Mouse (Mus musculus) left cerebral cortex, adult 9 months (tissue): ENCODE results near the gene St6galnac4.
A peak's percentile ranks its signal among the peaks of the same experiment; 100 is the strongest.

Source experiments
- DNase-seq, 2 experiments: peaks; one replicate each; pipeline ENCODE4 v3.0.0; 2022; ENCODE audit warnings: low spot score in 2 of 2

The St6galnac4 gene

DNA sequence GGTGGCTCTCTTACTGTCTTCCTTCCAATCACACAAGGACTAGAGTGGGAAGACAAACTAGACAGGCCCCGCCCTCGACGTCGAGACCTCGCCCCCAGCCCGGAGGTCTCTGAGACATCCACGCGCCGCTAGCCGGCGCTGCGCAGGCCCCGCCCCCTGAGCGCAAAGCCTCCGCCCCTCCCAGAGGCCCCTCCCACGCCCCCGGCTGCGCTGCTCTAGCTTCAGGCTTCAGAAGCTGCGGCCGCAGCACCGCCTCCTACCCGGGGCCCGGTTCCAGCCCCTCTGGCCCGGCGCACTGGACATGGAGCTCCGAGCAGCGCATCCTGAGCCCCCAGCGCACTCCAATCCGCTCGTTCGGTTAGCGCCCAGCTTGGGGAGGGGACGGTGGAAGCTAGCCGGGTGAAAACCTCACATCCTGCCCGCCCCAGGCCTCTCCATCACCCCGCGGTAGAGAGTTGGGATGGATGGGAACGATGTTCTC is at the start of gene St6galnac4:
Gene St6galnac4, plus strand, starts transcription at position 225 of the 481 bp plus-strand sequence.
- DNase-seq = peak in 1 of 2 experiments; percentile 88

DNA sequence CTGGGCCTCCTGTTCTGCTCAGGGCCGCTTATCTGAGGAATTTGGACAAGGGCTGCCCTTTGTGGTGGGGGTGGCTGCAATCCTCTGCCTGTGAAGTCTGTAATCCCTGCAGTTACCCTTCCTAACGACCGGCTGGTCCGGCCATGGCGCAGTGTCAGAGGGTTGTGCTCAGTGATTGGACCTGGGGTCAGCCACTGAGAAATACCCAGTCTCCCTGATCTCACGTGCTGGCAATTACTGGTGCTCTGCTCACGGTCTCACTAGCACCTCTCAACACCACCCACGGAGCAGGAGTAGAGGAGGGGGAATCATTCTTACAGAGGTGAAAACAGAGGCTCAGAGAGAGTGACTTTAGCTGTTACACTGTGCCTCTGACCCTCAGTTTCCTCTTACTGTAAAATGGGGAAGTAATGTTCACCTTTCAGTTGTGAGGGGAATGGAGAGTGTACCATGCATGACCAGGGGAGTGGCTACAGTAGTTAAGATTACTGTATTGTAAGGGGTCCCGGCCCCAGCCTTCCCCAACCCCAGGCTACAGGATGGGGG is 49.5 kb upstream of the St6galnac4 start:
- no peak for DNase-seq

DNA sequence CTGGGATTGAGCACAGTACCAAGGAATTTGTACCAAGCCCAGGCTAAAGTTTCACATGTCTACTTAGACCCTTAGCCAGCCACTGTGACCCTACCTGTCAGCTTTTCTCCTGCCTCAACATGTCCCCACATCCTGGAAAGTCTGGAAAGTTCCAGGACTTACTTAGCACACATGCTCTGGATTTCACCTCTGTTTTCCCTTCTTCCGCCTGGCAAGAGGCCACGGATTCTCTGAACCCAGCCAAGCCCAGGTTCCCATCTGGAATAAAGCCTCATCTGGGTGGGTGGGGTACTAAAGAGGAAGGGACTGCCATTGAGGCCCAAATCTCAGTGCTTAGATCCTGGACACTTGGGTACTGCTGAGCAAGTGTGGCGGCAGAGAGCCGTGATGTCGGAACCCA is 49.0 kb upstream of the St6galnac4 start:
- no peak for DNase-seq

DNA sequence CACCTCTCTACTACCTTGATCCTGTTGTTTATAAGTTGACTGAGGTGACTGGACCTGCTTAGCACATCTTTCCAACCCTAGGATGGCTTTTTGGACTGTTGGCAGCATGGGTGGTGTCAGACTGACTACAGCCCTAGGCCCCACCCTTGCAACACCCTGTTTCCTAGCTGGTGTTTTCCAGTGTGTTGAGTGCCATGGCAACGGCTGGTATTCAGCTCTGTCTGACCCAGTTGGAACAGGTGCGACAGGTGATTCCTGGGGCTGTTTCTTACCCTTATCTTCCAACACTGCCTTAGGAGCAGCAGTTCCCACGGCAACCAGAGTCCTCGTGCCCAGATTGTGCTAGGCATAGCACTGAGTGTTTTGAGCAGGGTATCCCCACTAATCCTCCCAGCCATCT is 48.4 kb upstream of the St6galnac4 start:
- DNase-seq = no peak

DNA sequence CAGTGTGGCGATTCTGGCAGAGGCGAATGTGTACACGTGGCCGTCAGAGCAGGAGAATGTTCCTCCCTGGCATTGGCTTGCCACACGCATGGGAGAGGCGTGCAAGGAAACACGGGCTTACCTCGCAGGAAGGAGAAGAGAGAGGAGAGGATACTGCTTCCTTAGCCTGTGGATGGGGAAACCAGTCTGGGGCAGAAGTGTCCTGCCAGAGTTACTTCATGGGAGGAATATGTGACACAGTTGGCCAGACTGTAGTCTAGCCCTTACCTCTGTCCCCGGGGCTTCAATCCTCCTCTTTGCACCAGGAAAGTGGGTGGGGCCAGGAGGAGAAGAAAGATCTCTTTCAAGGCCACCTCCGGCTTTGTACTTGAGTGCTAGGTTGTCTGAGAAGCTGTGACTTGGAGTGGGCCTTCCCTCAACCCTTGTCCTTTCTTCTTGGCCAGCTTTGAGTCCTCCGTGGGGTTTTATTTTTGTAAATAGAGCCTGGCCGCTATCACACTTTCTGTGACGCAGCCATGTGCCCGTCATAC is 47.4 kb upstream of the St6galnac4 start:
- no peak for DNase-seq

DNA sequence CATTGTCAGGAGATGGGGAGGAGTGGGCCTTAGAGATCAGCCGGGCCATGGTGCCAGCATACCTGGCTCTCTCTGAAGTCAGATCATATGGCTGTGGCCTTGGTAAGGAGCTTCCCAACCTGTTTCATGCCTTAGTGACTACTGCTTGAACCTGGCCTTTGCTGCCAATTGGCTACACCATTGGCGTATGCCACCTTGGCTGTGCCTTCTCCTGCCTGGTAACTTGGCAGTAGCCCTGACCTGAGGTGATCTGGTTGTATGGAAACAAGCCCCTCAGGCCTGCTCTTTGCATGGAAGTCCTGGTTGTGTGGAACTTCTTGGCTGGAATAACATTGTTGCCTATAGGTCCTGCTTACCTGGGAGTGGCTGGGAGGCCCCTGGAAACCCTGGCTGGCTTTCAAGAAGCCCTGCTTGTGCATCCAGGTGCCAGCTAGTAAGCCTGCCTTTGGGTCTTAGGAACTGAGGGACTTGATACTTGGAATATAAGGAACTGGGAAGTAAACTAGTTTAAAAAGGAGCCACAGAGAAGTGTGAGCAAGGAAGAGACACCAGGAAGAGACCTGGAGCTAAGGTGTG is 45.5 kb upstream of the St6galnac4 start:
- no peak for DNase-seq

DNA sequence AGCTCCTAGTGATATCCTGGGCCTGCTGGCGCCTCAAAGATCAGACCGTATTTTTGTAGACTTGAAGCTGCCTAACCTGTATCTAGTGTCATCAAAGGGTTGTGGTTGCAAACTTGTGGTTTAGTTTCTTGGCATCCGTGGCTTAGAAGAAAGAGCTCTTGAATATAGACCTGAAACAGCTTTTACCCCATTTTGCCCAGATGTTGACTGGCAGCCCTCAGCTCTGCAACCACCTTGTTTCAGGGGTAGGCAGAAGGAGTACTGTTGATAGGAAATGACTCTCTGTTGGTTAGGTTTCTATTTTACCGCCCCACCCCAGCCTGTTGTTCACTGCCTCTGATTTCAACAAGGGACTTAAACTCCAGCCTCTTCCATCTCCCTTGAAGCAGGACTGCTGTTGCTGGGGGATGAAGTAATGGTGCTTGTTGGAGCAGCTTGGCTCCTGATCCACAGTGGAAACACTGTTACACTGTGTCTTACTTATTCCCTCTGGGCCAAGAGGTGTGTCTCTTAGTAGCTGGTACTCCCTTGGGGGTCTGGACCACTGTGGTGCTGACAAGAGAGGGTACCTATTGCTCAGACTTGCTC is 44.8 kb upstream of the St6galnac4 start:
- DNase-seq = no peak

DNA sequence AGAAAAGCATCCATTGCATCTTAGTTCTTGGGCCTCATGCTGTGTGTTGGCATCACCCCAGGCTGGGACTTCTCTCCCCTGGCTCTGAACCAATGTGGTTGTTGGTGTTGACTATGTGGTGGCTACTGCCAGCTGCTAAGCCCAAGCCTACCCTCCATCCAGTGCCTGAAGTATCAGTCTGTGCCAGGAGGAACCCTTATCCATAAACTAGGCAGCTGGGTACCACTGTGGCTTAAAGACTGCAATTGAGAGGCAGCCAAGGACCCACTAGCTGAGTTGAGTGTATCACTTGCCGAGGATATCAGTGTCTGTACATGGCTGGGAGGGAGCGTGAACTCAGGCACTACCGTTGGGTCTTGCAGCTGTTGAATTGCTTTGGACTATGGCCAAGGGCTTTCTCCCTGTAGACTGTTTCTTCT is 43.9 kb upstream of the St6galnac4 start:
- DNase-seq = no peak

DNA sequence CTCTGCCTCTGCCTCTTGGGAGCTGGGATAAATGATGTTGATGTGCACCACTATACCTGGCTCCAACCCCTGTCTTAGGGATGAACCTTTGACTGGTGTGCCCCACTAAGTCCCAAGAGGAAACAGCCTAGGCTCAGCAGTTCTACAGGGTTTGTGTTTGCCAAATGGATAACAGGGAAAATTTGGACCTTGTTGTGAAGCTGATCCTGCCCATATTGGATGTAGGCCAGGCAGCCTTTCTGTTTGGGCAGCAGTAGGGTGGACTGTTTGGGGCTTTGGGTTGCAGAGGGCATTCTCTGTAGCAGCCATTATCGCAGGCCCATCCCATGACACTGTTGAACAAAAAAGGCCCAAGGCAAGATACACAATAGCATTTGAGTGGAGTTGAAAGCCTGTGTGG is 39.9 kb upstream of the St6galnac4 start:
- no peak for DNase-seq

DNA sequence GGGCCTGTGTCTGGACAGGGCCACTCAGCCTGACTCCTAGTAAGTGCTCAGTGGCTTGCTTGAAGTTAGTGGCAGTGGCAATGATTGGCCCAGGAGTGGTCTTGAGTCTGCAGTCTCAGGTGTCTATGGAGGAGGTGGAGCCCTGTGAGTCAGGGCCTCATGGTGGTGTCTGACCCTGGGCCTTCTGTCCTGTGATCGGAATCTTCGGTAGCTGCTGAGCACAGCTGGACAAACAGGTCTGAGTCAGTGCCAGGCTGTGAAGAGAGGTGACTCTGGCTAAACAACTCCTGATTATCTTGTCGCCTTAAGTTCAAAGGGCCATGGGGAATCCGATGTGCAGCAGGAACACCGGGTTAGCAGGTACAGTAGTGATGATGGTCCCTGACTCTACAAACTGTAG is 39.5 kb upstream of the St6galnac4 start:
- no peak for DNase-seq

DNA sequence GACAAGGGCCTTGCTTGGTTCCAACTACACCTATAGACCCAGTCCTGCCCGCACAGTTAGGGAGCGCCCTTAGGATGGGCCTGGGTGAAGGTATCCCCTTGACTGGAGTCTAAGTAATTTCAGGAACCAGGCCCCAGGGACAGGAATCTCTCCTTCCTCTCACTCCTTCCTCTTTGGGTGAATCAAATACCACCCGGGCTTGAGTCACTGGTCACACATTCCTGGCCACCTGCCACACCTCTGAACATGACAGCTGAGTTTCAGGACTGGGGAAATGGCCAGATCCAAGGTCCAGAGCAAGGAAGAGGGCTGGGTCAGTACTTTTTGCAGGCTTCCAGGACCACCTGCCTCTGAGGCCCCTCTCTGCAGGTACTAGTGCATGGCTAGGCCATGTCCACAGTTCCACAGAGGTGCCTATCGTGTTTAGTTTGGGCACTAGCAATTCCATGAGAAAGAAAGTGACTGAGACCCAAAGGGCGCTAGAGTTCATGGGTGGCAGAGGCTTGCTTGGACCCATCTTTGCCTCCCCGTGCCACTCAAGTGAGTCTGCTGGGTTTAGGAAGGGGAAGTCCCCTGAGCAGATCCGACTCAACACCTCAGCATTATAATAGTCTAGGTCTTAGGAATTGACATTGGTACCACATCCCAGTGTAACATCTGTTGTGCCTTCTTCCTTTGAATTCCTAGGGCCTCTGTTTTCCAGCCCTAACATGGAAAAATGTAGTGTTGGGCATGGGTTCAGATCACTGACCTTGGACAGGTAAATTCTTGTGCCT is 38.7 kb upstream of the St6galnac4 start:
- DNase-seq = no peak

DNA sequence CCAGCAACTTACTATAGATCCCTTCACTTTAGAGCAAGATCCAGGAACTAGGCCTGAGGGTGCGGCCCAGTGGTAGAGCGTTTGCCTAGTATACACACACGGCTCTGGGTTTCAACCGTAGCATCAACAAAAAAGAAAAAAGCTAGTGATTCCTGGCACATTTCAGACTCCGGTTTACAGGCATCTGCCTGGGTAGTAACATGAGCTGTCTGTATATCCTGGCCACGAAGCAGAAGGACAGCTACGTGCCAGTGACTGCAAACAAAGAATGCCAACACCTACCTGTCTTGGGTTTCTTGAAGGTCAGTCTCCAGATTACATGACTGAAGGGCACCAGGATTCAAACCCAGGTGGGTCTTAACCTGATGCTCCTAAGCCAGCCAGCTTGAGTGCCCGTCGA is 37.7 kb upstream of the St6galnac4 start:
- DNase-seq = no peak

DNA sequence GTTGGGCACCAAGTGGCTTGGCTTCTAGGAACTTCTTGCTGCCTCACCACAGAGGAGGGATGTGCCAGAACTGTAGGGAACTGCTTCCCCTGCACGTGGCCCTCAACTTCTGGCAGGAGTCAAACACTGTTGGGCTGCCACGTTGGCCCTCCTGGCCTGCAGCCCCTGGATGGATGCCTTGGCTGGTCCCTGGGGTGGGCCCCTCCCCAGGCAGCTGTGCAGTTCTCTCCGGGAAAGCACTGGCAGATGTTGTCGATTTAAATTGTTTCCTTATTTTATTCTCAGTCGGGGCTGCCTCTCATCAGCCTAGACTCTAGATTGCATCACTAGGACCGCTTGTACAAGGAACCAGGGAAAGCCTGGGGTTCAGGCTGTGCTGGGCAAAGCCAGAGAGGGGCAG is 37.1 kb upstream of the St6galnac4 start:
- no peak for DNase-seq

DNA sequence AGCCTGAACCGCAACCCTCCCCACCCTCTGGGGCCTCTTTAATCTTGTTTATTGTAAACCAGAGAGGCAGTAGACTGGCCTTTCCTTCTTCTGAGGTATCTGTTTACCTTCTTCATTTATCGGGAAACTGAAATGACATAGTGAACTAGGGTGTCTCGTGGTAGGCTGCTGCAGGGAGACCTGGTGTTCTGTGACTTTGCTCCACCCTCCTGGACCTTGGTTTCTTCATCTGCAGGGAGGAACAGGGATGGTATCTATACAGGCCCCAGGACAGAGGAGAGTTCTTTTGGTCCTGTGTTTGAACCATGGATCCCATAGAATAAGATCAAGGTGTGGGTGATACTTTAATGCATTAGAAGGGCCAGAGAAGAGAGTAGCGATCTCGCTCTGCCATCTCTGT is 35.7 kb upstream of the St6galnac4 start:
- DNase-seq = no peak

DNA sequence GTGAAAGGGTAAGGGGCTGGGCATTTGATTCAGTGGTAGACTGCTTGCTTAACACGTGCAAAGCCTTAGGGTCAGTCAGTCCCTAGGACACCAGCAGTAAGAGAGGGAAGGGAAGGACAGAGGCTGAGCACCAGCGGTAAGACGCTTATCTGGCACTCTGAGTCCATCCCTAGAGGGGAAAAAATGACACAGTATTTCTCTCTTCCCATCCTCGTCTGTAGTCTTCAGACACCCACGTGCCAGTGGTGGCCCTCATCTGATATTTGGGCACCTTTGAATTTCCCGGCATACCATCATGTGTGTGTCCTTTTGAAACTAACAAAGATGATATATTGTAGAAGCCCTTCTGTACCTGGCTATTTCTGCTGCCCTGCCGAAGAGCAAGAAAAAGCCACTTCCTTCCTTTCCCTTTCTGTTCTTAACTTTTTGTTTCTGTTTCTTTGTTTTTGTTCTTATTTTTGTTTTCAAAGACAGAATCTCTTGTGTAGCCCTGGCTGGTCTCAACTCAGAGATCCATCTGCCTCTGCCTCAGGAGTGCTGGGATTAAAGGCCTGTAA is 33.2 kb upstream of the St6galnac4 start:
- DNase-seq = no peak

DNA sequence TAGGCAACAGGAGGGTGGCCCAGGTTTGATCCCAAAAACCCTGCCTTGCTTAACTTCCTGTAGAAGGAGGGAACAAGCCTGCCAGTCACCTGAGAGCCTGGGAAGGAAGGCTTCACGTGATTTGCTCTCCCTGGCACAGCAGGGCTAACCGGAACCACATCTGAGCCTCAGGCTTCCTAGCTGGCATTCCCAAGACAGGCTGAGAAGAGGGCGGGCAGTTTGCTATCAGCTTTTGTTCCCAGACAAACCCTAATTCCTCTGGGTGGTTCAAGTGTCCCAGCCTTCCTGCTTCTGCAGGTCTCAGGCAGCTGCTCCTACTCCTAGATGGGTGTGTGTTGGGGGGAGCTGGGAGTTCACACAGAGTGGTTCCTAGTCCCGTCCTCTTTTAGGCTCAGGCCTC is 31.4 kb upstream of the St6galnac4 start:
- no peak for DNase-seq

DNA sequence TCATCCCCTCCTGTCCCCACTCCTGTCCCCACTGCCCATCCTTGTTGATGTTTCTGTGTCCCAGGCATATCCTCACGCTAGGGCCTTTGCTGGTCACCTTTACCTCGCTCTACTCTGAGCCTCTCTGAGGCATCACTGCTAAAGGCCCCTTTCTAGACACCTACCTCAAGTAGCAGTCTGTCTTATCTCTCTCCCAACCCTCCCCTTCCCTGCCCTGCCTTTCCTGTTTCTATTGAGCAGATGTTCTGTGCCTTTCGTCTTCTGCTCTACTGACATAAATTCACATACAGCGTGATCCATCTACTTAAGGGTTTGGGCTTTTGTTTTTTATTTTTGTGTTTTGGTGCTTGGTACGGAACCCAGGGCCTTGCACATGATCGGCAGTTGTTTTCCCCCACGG is 30.9 kb upstream of the St6galnac4 start:
- DNase-seq = no peak

DNA sequence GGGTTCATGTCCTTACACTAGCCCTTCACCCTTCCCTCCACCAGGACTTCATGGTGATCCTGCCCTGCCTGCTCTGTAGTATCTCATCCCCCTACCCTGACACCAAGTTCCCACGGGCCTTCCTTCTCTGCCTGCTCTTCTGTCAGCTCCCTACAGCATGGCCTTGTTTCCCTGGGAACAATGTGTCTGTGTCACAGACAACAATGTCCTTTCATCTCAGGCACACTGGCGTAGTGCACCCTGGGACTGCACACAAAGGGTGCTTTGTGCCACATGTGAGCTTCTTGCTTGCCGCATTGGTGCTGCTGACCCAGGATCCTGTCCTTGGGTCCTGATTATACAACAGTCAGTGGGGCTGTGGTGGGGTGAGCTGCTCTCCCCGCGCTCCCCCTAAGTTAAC is 27.3 kb upstream of the St6galnac4 start:
- DNase-seq = peak; percentile 65 to 74

DNA sequence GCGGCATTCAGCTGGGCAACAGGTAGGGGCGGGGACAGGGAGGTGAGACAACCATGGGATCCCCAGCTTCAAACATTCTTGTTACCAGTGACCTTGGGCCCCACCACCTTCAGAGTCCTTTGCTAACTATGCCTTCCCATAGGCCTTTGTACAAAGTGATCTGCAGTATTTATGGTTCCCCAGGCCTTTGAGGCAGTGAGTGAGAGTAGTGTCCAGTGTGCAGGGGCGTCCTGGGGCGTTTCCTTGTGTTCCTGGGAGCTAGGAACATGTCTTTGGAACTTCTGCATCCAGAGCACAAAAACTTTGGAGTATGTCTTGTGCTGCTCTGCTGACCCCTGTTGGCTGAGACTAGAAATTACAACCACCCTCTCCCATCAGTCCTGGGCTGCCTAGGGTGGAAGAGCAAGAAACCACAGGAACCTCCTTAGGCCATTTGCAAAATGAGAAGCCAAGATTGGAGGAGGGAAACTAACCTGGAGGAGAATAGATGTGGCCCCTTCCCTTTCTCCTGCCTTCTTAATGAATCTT is 20.3 kb upstream of the St6galnac4 start:
- peak in 1 of 2 experiments; percentile 72 for DNase-seq

DNA sequence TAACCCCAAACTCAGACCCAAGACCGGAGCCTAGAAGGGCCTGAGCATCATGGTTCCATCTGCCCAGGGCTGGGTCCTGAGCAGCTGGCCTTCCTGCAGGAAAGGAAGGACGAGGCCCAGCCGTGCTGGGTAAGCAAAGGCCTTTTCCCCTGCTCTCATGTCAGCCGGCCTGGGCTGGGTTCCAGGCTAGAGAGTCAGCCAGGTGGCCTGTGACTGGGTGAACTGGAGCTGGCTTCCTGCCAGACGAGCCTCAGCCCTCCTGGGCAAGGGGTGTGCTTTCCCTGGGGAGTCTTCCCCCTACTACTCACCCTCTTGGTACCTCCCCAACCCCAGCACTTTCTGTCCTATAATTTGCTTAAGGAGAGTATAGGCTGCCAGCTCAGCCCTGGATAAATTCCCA is 18.7 kb upstream of the St6galnac4 start:
- DNase-seq = no peak

DNA sequence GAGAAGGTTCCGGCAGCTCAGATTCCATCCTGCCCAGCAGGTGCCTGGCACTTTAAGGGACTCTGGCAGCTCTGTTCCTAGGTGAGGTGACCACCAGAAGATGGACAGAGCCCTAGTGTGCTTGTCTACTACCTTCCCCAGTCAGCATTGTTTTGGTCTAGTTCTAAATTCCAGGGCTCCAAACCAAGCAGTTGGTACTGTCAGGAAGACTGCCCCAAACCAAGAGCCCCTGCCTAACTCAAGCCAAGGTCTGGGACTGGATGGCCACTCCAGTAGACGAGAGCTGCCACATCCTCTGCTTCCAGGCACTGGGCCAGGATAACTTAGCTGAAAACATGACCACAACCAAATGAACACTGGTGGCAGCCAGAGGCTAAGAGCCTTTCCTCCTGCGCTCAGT is 18.0 kb upstream of the St6galnac4 start:
- no peak for DNase-seq
